Mouse (Mus musculus): ENCODE measurements around the gene Neb.

DNA sequence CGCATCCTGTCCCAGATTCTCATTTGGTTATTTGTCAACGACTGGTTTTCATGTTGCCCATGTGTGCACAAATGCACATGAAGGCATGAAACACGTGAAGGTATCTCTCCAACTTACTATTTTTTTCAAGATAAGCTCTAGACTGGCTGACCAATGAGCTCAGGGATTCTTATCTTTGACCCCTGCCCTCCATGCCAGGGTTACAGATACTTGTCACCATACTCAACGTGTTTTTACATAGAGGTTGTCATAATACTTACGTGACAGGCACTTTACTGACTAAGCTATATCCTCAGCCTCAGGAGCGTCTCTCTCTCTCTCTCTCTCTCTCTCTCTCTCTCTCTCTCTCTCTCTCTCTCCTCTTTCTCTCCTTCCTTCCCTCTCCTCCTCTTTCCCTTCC, 8.2 kb upstream of the Neb start:
- TF ChIP-seq GATA1 (IDR thresholded peaks at IDR 0.05; ENCODE audit: borderline replicate concordance, low read length) (no peak), FLI1 (IDR thresholded peaks at IDR 0.05; ENCODE audit: low read length) (no peak)

Data from megakaryocyte, embryonic 14.5 days (primary cell).